Mouse (Mus musculus) thymus, adult 2 months (tissue): ENCODE measurements around the gene Hs6st3. TPM values are rescaled to one million over a fixed set of nuclear protein-coding genes. Genes with fewer than 3 reads are reported as not detected.

Experiments used
- DNase-seq: peaks from one replicate; pipeline ENCODE4 v3.0.0; 2021
- H3K27ac ChIP-seq: fragments of 200-500 bp; 2 replicates; pipeline ENCODE4 v1.5.1; 2012; ENCODE audit warnings: low read length, control low read depth; ENCODE audit not compliant: control insufficient read depth, insufficient read depth
- H3K27me3 ChIP-seq: fragments of 200-500 bp; 2 replicates; pipeline ENCODE4 v1.6.1; 2012; ENCODE audit warnings: mild to moderate bottlenecking, low read length, moderate library complexity, mixed read lengths; ENCODE audit not compliant: control insufficient read depth, insufficient read depth
- H3K36me3 ChIP-seq: fragments of 200-500 bp; 2 replicates; pipeline ENCODE4 v1.6.1; 2012; ENCODE audit warnings: mild to moderate bottlenecking, low read length, moderate library complexity; ENCODE audit not compliant: control insufficient read depth, insufficient read depth
- H3K4me1 ChIP-seq: fragments of 200-500 bp; replicated peaks from 2 replicates; pipeline ENCODE4 v1.6.1; 2012; ENCODE audit warnings: low read length; ENCODE audit not compliant: control insufficient read depth, insufficient read depth
- H3K4me3 ChIP-seq: fragments of 200-500 bp; 2 replicates; pipeline ENCODE4 v1.5.1; 2012; ENCODE audit warnings: mild to moderate bottlenecking, low read length, control low read depth, moderate library complexity; ENCODE audit not compliant: control insufficient read depth, insufficient read depth
- CTCF ChIP-seq: fragments of 200-500 bp; IDR thresholded peaks from 2 replicates; pipeline ENCODE4 v1.5.1; 2012; ENCODE audit warnings: mild to moderate bottlenecking, control low read depth, low read length, moderate library complexity, borderline replicate concordance; ENCODE audit not compliant: control insufficient read depth, poor library complexity, insufficient read depth; ENCODE audit errors: extremely low read depth
- POLR2A ChIP-seq: fragments of 200-500 bp; IDR thresholded peaks from 2 replicates; pipeline ENCODE4 v1.6.1; 2012; ENCODE audit warnings: mild to moderate bottlenecking, low read length, control low read depth, moderate library complexity; ENCODE audit not compliant: control insufficient read depth, poor library complexity, insufficient read depth; ENCODE audit errors: extremely low read depth
- WGBS: fragments of 180-500 bp; shearing (Covaris S2); methylation state at CpG from one replicate; pipeline ENCODE4 v1.1.7; 2018; 5-methylcytosine and 5-hydroxymethylcytosine counted together
- polyA plus RNA-seq: library from polyadenylated mRNA; depleted of rRNA; stranded (reverse); fragments of >200 nt; gene quantifications from 2 replicates; pipeline ENCODE4 v1.2.3, GENCODE M21; 2012; rRNA removed

Hs6st3 gene
- polyA plus RNA-seq, 1 experiment, result 0.05 TPM

GRCm38 (mm10) chr14:119918281-119919034 lies 780.3 kb downstream of the Hs6st3 start:
- no peaks in the 10 kb centered on the region for H3K4me1 ChIP-seq
- WGBS, result 84% methylated on average over 6 of the region's 6 CpGs
- H3K4me3 ChIP-seq, result no peak overlapping the region
- no peak for DNase-seq
- no peak overlapping the region for H3K27ac ChIP-seq
- no peaks in the 10 kb centered on the region for H3K36me3 ChIP-seq
- TF ChIP-seq POLR2A, result no peak
- TF ChIP-seq CTCF, result no peak
- H3K27me3 ChIP-seq, result no peaks in the 10 kb centered on the region

GRCm38 (mm10) chr14:119919177-119919576 lies 781.0 kb downstream of the Hs6st3 start:
- 90% methylated on average over 1 of the region's 1 CpGs for WGBS
- Histone ChIP-seq H3K27me3 (no peaks in the 10 kb centered on the region), H3K4me1 (no peaks in the 10 kb centered on the region), H3K36me3 (no peaks in the 10 kb centered on the region), H3K27ac (no peak overlapping the region), H3K4me3 (no peak overlapping the region)
- TF ChIP-seq POLR2A (no peak), CTCF (no peak)
- DNase-seq, result no peak

Other genes with a start within 250 kb of the Hs6st3 start
- 70.1 and 85.2 TPM in 2 replicates for gene Dzip1, start 212.9 kb upstream of the Hs6st3 start, polyA plus RNA-seq
- gene Dnajc3, start 200.4 kb upstream of the Hs6st3 start, polyA plus RNA-seq, result 29.8 and 31.8 TPM in 2 replicates
- 0.55 and 0.84 TPM in 2 replicates for gene Uggt2, start 38.9 kb upstream of the Hs6st3 start, polyA plus RNA-seq